9 mouse cellular contexts compared by ENCODE assay signal in genomic region chr7:37361802-37362441, GRCm38 (mm10).
DNase-seq lines count a peak whose midpoint lies in the region; ATAC-seq lines count a peak whose summit lies in the region.
"Had no signal": no experiment of that assay in that cellular context is flagged by ENCODE, and none has a peak within 500 bp of the region (broad histone marks: within the 10 kb centered on the region; RNA-seq: fewer than 3 reads in every experiment).

No protein-coding gene starts in this region.

- H3K9me3 ChIP-seq in forebrain, embryonic 10.5 days = no peaks in the 10 kb centered on the region
- no peaks in the 10 kb centered on the region for H3K9me3 ChIP-seq in hindbrain, embryonic 13.5 days
- H3K9me3 ChIP-seq in liver, embryonic 12.5 days (replicated peaks) = no peaks in the 10 kb centered on the region
- no peaks in the 10 kb centered on the region for H3K9me3 ChIP-seq in neural tube, embryonic 13.5 days

- no peak overlapping the region; the same call in 1 of the 2 replicates for H3K9ac ChIP-seq in hindbrain, embryonic 13.5 days
- H3K9ac ChIP-seq in liver, embryonic 12.5 days = no peak overlapping the region
- peak overlapping the region; percentile 31; the same call in 1 of the 2 replicates for H3K9ac ChIP-seq in neural tube, embryonic 13.5 days

- H3K4me2 ChIP-seq in hindbrain, embryonic 13.5 days = peak overlapping the region; percentile 46
- H3K4me2 ChIP-seq in liver, embryonic 12.5 days = peak overlapping the region; percentile 55
- H3K4me2 ChIP-seq in neural tube, embryonic 13.5 days = peak overlapping the region; percentile 48

- peaks cover 4% of the 10 kb centered on the region; the same call in 1 of the 2 replicates for H3K27me3 ChIP-seq in forebrain, embryonic 10.5 days (ENCODE audit: poor library complexity, severe bottlenecking)
- 0 out of 2 replicates have a peak, but pooled peaks cover 3% of the 10 kb centered on the region for H3K27me3 ChIP-seq in hindbrain, embryonic 13.5 days
- H3K27me3 ChIP-seq in liver, embryonic 12.5 days (replicated peaks) = peaks cover 15% of the 10 kb centered on the region
- peaks cover 5% of the 10 kb centered on the region; the same call in 1 of the 2 replicates for H3K27me3 ChIP-seq in neural tube, embryonic 13.5 days
- H3K27me3 ChIP-seq: CH12.LX had no signal

- H3K27ac ChIP-seq in forebrain, embryonic 10.5 days = peak overlapping the region; percentile 90
- peak overlapping the region; percentile 73 for H3K27ac ChIP-seq in hindbrain, embryonic 13.5 days
- H3K27ac ChIP-seq in liver, embryonic 12.5 days = no peak overlapping the region
- peak overlapping the region; percentile 68 for H3K27ac ChIP-seq in neural tube, embryonic 13.5 days (replicated peaks)

- H3K36me3 ChIP-seq in forebrain, embryonic 10.5 days (replicated peaks) = no peaks in the 10 kb centered on the region
- no peaks in the 10 kb centered on the region for H3K36me3 ChIP-seq in hindbrain, embryonic 13.5 days
- H3K36me3 ChIP-seq in liver, embryonic 12.5 days = no peaks in the 10 kb centered on the region
- H3K36me3 ChIP-seq in neural tube, embryonic 13.5 days = no peaks in the 10 kb centered on the region

- H3K4me3 ChIP-seq in forebrain, embryonic 10.5 days = peak overlapping the region; percentile 46
- H3K4me3 ChIP-seq in hindbrain, embryonic 13.5 days = peak overlapping the region; percentile 11; the same call in 1 of the 2 replicates
- H3K4me3 ChIP-seq in liver, embryonic 12.5 days = peak overlapping the region; percentile 21
- H3K4me3 ChIP-seq in neural tube, embryonic 13.5 days = peak overlapping the region; percentile 18

- ATAC-seq in hindbrain, embryonic 13.5 days (ENCODE audit: low FRiP score) = 0 out of 2 replicates have a peak, but pooled peaks have one; percentile 15
- ATAC-seq in liver, embryonic 12.5 days = no peak
- ATAC-seq in neural tube, embryonic 13.5 days (ENCODE audit: low read depth) = no peak
- ATAC-seq in CD4-positive, CD25-positive, alpha-beta regulatory T cell, adult 4 months = no peak

- peak; percentile 95 for DNase-seq in heart, adult 11 months
- DNase-seq in heart, postnatal 25 days (ENCODE audit: low spot score) = no peak
- peak; percentile 65 for DNase-seq in forebrain, embryonic 10.5 days (ENCODE audit: extremely low spot score, low spot score)
- DNase-seq in cerebellum, postnatal 10 days = no peak

- H3K4me1 ChIP-seq in forebrain, embryonic 10.5 days = peaks cover 77% of the 10 kb centered on the region
- peaks cover 48% of the 10 kb centered on the region for H3K4me1 ChIP-seq in hindbrain, embryonic 13.5 days (replicated peaks)
- no peaks in the 10 kb centered on the region for H3K4me1 ChIP-seq in liver, embryonic 12.5 days
- peaks cover 65% of the 10 kb centered on the region for H3K4me1 ChIP-seq in neural tube, embryonic 13.5 days (replicated peaks)

- WGBS in forebrain, embryonic 10.5 days = 3% methylated on average over 16 of the region's 16 CpGs
- WGBS in hindbrain, embryonic 13.5 days = 6% methylated on average over 16 of the region's 16 CpGs
- WGBS in liver, embryonic 12.5 days (ENCODE audit: insufficient replicate concordance) = 9% methylated on average over 16 of the region's 16 CpGs
- 4% methylated on average over 16 of the region's 16 CpGs for WGBS in neural tube, embryonic 13.5 days

- intact Hi-C loops in heart, postnatal 25 days (cut with DNase I) = no loop called here

Comparison
In these comparisons a context has a peak if more than half of its experiments do, and no peak if none do; other contexts are left out.
1. DNase-seq: peak in heart, adult 11 months (single experiment) and forebrain, embryonic 10.5 days (single experiment); none in heart, postnatal 25 days (single experiment) and cerebellum, postnatal 10 days (0 of 2).
2. Peak in every context shown above with its lines, with median percentiles within 50 percentile points of each other: H3K4me3 ChIP-seq and H3K4me2 ChIP-seq.